Mouse (Mus musculus) heart, adult 2 months (tissue): Measurements from ENCODE around the gene Myom1. TPM values are rescaled to one million over a fixed set of nuclear protein-coding genes. Genes with fewer than 3 reads are reported as not detected.

Source experiments
- DNase-seq, 2 experiments: peaks; one replicate each; pipeline ENCODE4 v3.0.0; 2021
- H3K27ac ChIP-seq: fragments of 200-600 bp; 2 replicates; pipeline ENCODE4 v1.8.1; 2022
- H3K27me3 ChIP-seq: fragments of 200-500 bp; 2 replicates; pipeline ENCODE4 v1.6.1; 2012; ENCODE audit warnings: mild to moderate bottlenecking, low read length, inconsistent platforms, mixed read lengths; ENCODE audit not compliant: control insufficient read depth, insufficient read depth
- H3K36me3 ChIP-seq: fragments of 200-500 bp; 2 replicates; pipeline ENCODE4 v1.6.1; 2012; ENCODE audit warnings: low read length, inconsistent platforms; ENCODE audit not compliant: control insufficient read depth, insufficient read depth
- H3K4me1 ChIP-seq: fragments of 200-500 bp; 2 replicates; pipeline ENCODE4 v1.6.1; 2011; ENCODE audit warnings: low read length; ENCODE audit not compliant: control insufficient read depth, insufficient read depth
- H3K4me3 ChIP-seq: fragments of 200-600 bp; 2 replicates; pipeline ENCODE4 v1.8.1; 2022
- H3K79me2 ChIP-seq: fragments of 200-500 bp; replicated peaks from 2 replicates; pipeline ENCODE4 v1.6.1; 2012; ENCODE audit warnings: mild to moderate bottlenecking, inconsistent platforms, low read length, moderate library complexity, mixed read lengths; ENCODE audit not compliant: control insufficient read depth, insufficient read depth
- H3K9ac ChIP-seq: fragments of 200-500 bp; 2 replicates; pipeline ENCODE4 v1.6.1; 2012; ENCODE audit warnings: low read depth, mild to moderate bottlenecking, control low read depth, inconsistent platforms, low read length, mixed read lengths
- CTCF ChIP-seq: fragments of 200-600 bp; IDR thresholded peaks from 2 replicates; pipeline ENCODE4 v1.8.1; 2022; ENCODE audit warnings: antibody characterized with exemption, mild to moderate bottlenecking, moderate library complexity
- EP300 ChIP-seq: fragments of 200-500 bp; IDR thresholded peaks from 2 replicates; pipeline ENCODE4 v1.6.1; 2011; ENCODE audit warnings: low read depth, low read length, control low read depth; ENCODE audit not compliant: insufficient read depth
- POLR2A ChIP-seq: fragments of 200-500 bp; IDR thresholded peaks from 2 replicates; pipeline ENCODE4 v1.6.1; 2011; ENCODE audit warnings: mild to moderate bottlenecking, low read depth, low read length, control low read depth; ENCODE audit not compliant: insufficient read depth
- WGBS: fragments of 180-500 bp; shearing (Covaris S2); methylation state at CpG from one replicate; pipeline ENCODE4 v1.1.7; 2018; 5-methylcytosine and 5-hydroxymethylcytosine counted together
- intact Hi-C: fragments of 180-260 bp; cut with DNase I; formaldehyde crosslinking; loops from one replicate; pipeline ENCODE4 v1.15.1; 2025
- polyA plus RNA-seq: library from polyadenylated mRNA; depleted of rRNA; stranded (reverse); fragments of >200 nt; gene quantifications from 2 replicates; pipeline ENCODE4 v1.2.3, GENCODE M21; 2012
- total RNA-seq, 2 experiments: library from RNA; stranded (reverse); gene quantifications; 2 replicates each; pipeline ENCODE4 v1.2.3; 2021

Gene Myom1
- total and polyA plus RNA-seq, 3 experiments, result 222 to 1,030 (median 865) TPM

DNA sequence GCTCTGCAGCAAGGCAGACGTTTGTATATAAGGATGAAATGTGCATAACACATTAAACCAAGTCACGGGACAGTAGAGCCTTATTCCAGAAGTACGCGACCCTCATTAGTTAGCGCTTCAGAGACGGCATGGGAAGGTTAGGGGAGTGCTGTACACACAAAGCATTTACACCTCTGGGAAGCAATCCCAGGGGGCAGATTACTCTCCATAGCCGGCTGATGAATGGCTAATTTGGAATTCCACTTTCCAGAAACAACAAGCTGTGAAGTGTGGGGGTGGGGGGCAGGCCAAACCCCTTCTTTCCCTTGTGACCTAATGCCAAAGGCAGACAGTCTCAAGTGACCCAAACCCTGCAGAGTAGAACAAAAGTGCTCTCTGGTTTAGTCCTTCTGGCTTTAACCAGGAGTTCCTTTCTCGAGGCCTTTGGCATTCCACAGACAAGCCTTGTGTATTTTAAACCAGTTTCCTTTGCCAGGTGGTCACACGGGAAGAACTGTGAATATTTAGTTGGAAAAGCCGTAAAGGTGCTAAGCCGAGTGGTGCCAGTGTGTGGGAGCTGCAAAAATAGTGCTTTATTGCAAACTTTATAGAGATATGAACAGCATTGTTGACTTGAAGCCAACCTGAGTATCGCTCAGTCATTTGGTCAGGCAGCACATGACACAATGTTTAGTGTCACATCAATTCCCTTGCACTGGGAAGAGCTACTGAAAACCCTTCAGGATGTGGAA is 37.6 kb downstream of the Myom1 start:
- no peaks in the 10 kb centered on the region for H3K79me2 ChIP-seq
- TF ChIP-seq POLR2A, result no peak
- TF ChIP-seq EP300, result no peak
- no peak for TF ChIP-seq CTCF
- intact Hi-C loops, result loop anchor here (5.0 kb wide), 1 partner anchor 33 kb away; no protein-coding TSS in a partner anchor
- peak overlapping the region; percentile 67 for H3K27ac ChIP-seq
- no peak overlapping the region for H3K4me3 ChIP-seq
- peaks cover 25% of the 10 kb centered on the region for H3K36me3 ChIP-seq
- H3K27me3 ChIP-seq, result no peaks in the 10 kb centered on the region
- peaks cover 12% of the 10 kb centered on the region for H3K4me1 ChIP-seq
- WGBS, result 33% methylated on average over 12 of the region's 12 CpGs
- DNase-seq, result no peak
- peak overlapping the region; percentile 38; the same call in 1 of the 2 replicates for H3K9ac ChIP-seq

DNA sequence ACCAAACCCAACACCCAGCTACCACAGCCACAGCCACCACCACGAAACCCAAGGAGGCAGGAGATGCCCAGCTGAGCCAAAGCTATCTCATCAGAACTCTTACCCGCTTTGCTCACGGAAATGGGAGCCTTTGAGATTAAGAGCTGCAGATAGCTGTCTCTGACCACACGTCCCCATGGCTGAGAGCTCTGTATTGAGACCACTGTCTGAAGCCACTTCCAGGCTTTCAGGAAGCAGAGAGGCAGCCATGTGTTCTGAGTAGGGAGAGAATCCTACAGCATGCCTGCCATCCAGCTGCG is 38.1 kb downstream of the Myom1 start:
- no peak overlapping the region for H3K27ac ChIP-seq
- no peak overlapping the region for H3K4me3 ChIP-seq
- H3K79me2 ChIP-seq, result no peaks in the 10 kb centered on the region
- H3K36me3 ChIP-seq, result peaks cover 25% of the 10 kb centered on the region
- no peak for DNase-seq
- no peaks in the 10 kb centered on the region for H3K27me3 ChIP-seq
- WGBS, result 43% methylated on average over 5 of the region's 5 CpGs
- intact Hi-C loops, result loop anchor here (5.0 kb wide), 1 partner anchor 33 kb away; no protein-coding TSS in a partner anchor
- no peak overlapping the region for H3K9ac ChIP-seq
- TF ChIP-seq EP300, result no peak
- TF ChIP-seq POLR2A, result no peak
- TF ChIP-seq CTCF, result no peak
- peaks cover 12% of the 10 kb centered on the region for H3K4me1 ChIP-seq

GRCm38 (mm10) chr17:71042645-71043044 is 40.2 kb downstream of the Myom1 start:
- DNase-seq, result no peak
- H3K36me3 ChIP-seq, result peaks cover 18% of the 10 kb centered on the region
- 52% methylated on average over 1 of the region's 1 CpGs for WGBS

GRCm38 (mm10) chr17:71045591-71045990 is 43.2 kb downstream of the Myom1 start:
- intact Hi-C loops, result no loop called here
- TF ChIP-seq POLR2A (no peak), CTCF (no peak), EP300 (no peak)
- H3K27me3 ChIP-seq, result no peaks in the 10 kb centered on the region

More at GRCm38 (mm10) chr17:71042645-71043044, 40.2 kb downstream of the Myom1 start:
- intact Hi-C loops, result loop anchor here (5.0 kb wide), 1 partner anchor 35 kb away; no protein-coding TSS in a partner anchor
- Histone ChIP-seq H3K4me3 (no peak overlapping the region), H3K9ac (no peak overlapping the region), H3K27me3 (no peaks in the 10 kb centered on the region), H3K79me2 (no peaks in the 10 kb centered on the region), H3K27ac (no peak overlapping the region), H3K4me1 (peaks cover 11% of the 10 kb centered on the region)
- TF ChIP-seq CTCF (peak; percentile 62), EP300 (no peak), POLR2A (no peak)

DNA sequence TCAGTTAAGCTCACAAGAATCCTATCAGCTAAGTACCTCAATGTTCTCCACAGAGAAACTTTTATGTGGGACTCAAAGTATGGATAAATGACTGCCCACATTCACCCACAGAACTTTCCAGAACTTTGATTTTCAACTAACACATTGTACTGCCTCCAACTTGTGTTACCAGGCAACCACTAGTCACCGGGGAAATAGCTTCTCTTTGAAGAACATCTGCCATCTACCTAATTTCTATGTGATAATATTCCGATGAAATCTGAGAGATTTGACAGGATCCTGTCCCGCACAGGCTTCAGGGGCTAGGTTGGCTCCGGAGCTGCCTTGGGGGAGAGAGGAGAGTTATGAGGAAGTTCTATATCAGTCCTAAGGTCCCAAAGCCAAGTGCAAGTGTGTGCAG is 44.4 kb downstream of the Myom1 start:
- 82% methylated on average over 4 of the region's 4 CpGs for WGBS
- no peak overlapping the region for H3K27ac ChIP-seq
- H3K36me3 ChIP-seq, result no peaks in the 10 kb centered on the region
- intact Hi-C loops, result no loop called here
- H3K4me3 ChIP-seq, result no peak overlapping the region
- no peak overlapping the region for H3K9ac ChIP-seq
- TF ChIP-seq POLR2A (no peak), EP300 (no peak), CTCF (no peak)
- H3K79me2 ChIP-seq, result no peaks in the 10 kb centered on the region
- H3K4me1 ChIP-seq, result no peaks in the 10 kb centered on the region
- no peaks in the 10 kb centered on the region for H3K27me3 ChIP-seq
- DNase-seq, result no peak

More at GRCm38 (mm10) chr17:71045591-71045990, 43.2 kb downstream of the Myom1 start:
- H3K9ac ChIP-seq, result no peak overlapping the region
- no peak overlapping the region for H3K27ac ChIP-seq
- H3K36me3 ChIP-seq, result no peaks in the 10 kb centered on the region
- no peaks in the 10 kb centered on the region for H3K79me2 ChIP-seq
- no peaks in the 10 kb centered on the region for H3K4me1 ChIP-seq
- no peak overlapping the region for H3K4me3 ChIP-seq
- WGBS, result 85% methylated on average over 9 of the region's 9 CpGs
- DNase-seq, result no peak

GRCm38 (mm10) chr17:71049292-71049691 is 46.9 kb downstream of the Myom1 start:
- Histone ChIP-seq H3K36me3 (no peaks in the 10 kb centered on the region), H3K27me3 (no peaks in the 10 kb centered on the region), H3K9ac (no peak overlapping the region), H3K4me3 (no peak overlapping the region), H3K27ac (no peak overlapping the region), H3K4me1 (no peaks in the 10 kb centered on the region), H3K79me2 (no peaks in the 10 kb centered on the region)
- 85% methylated on average over 8 of the region's 8 CpGs for WGBS
- intact Hi-C loops, result no loop called here
- DNase-seq, result no peak
- TF ChIP-seq CTCF (no peak), POLR2A (no peak)
